Mouse (Mus musculus): ENCODE data around the gene Pth1r.

DNA sequence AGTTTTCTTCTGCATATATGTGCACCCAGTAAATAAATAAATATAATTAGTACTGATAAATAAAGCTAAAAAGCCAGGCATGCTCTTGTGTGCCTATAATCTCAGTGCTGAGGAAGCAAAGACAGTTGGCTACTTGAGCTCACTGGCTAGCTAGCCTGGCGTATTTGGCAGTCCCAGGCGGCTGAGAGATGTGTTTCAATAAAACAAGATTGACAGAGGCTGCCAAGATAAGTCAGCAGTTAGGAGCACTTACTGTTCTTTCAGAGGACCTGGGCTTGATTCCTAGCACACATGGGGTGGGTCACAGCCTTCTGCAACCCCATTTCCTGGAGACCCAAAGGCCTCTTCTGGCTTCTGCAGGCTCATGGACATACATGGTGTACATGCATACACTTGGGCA, 59.1 kb downstream of the Pth1r start:
- TF ChIP-seq GATA1 (IDR thresholded peaks at IDR 0.05; ENCODE audit: borderline replicate concordance, low read length) (no peak), FLI1 (IDR thresholded peaks at IDR 0.05; ENCODE audit: low read length) (no peak)

All from megakaryocyte, embryonic 14.5 days (primary cell).